Mouse (Mus musculus) myocyte (in vitro differentiated cells): Measurements from ENCODE around the gene Hsd11b1. TPM values are rescaled to one million over a fixed set of nuclear protein-coding genes. Genes with fewer than 3 reads are reported as not detected.

ENCODE experiments used
- H3K27me3 ChIP-seq: one replicate; pipeline ENCODE4 v1.6.1; 2011; ENCODE audit not compliant: control insufficient read depth, insufficient read depth, insufficient read length
- H3K36me3 ChIP-seq: one replicate; pipeline ENCODE4 v1.6.1; 2011; ENCODE audit not compliant: control insufficient read depth, insufficient read depth
- H3K4me2 ChIP-seq: one replicate; pipeline ENCODE4 v1.6.1; 2011; ENCODE audit warnings: low read depth, control low read depth
- H3K4me3 ChIP-seq: one replicate; pipeline ENCODE4 v1.5.1; 2011; ENCODE audit warnings: mild to moderate bottlenecking, control low read depth, moderate library complexity
- H3K79me2 ChIP-seq: one replicate; pipeline ENCODE4 v1.6.1; 2011; ENCODE audit not compliant: control insufficient read depth, insufficient read depth
- H3ac ChIP-seq: one replicate; pipeline ENCODE4 v1.6.1; 2011; ENCODE audit not compliant: control insufficient read depth, insufficient read length
- CEBPB ChIP-seq: IDR thresholded peaks from 2 replicates; pipeline ENCODE4 v1.6.1; 2011; ENCODE audit warnings: mild to moderate bottlenecking, moderate library complexity; ENCODE audit not compliant: poor library complexity, insufficient read depth, severe bottlenecking
- E2F4 ChIP-seq: IDR thresholded peaks from one replicate; pipeline ENCODE4 v1.6.1; 2011; ENCODE audit warnings: mild to moderate bottlenecking, control low read depth, moderate library complexity; ENCODE audit not compliant: insufficient read depth
- MAX ChIP-seq: IDR thresholded peaks from one replicate; pipeline ENCODE4 v1.6.1; 2011; ENCODE audit warnings: low read depth, mild to moderate bottlenecking, control low read depth
- MYOD1 ChIP-seq, 3 experiments: IDR thresholded peaks; one replicate each; pipeline ENCODE4 v1.6.1; 2011; ENCODE audit warnings: control low read depth in 2 of 3, low read depth in 2 of 3, mild to moderate bottlenecking in 2 of 3, moderate library complexity in 1 of 3; ENCODE audit not compliant: insufficient read length in 2 of 3, control insufficient read depth in 1 of 3
- MYOG ChIP-seq, 3 experiments: IDR thresholded peaks; one replicate each; pipeline ENCODE4 v1.6.1; 2011; ENCODE audit warnings: control low read depth in 2 of 3, low read depth in 2 of 3, mild to moderate bottlenecking in 2 of 3; ENCODE audit not compliant: insufficient read length in 2 of 3, control insufficient read depth in 1 of 3, insufficient read depth in 1 of 3
- POLR2A ChIP-seq: IDR thresholded peaks from one replicate; pipeline ENCODE4 v1.6.1; 2011; ENCODE audit warnings: low read depth, mild to moderate bottlenecking, control low read depth, moderate library complexity; ENCODE audit not compliant: insufficient read length
- POLR2AphosphoS2 ChIP-seq: IDR thresholded peaks from one replicate; pipeline ENCODE4 v1.6.1; 2011; ENCODE audit warnings: low read depth, control low read depth; ENCODE audit not compliant: insufficient read length
- REST ChIP-seq: IDR thresholded peaks from one replicate; pipeline ENCODE4 v1.6.1; 2011; ENCODE audit warnings: mild to moderate bottlenecking, control low read depth, moderate library complexity; ENCODE audit not compliant: insufficient read depth, insufficient read length
- SRF ChIP-seq: IDR thresholded peaks from one replicate; pipeline ENCODE4 v1.6.1; 2011; ENCODE audit warnings: low read depth; ENCODE audit not compliant: control insufficient read depth, insufficient read length
- TCF12 ChIP-seq: IDR thresholded peaks from one replicate; pipeline ENCODE4 v1.6.1; 2011; ENCODE audit warnings: mild to moderate bottlenecking, control low read depth; ENCODE audit not compliant: poor library complexity, insufficient read depth, severe bottlenecking
- TCF3 ChIP-seq: IDR thresholded peaks from one replicate; pipeline ENCODE4 v1.6.1; 2011; ENCODE audit warnings: low read depth, control low read depth; ENCODE audit not compliant: insufficient read length
- USF1 ChIP-seq: IDR thresholded peaks from one replicate; pipeline ENCODE4 v1.6.1; 2011; ENCODE audit warnings: low read depth, mild to moderate bottlenecking, control low read depth, moderate library complexity
- polyA plus RNA-seq: library from polyadenylated mRNA; unstranded; fragments of >200 nt; fragmentation: generic; extraction: Trizol; gene quantifications from one replicate; pipeline ENCODE4 v1.2.1, GENCODE M21; 2012; ENCODE audit warnings: missing spikeins

Hsd11b1 gene
- polyA plus RNA-seq, 1 experiment: 2.7 TPM

- no peak overlapping the region for H3K4me3 ChIP-seq
- H3K36me3 ChIP-seq: no peaks in the 10 kb centered on the region
- H3ac ChIP-seq: no peak overlapping the region
- H3K79me2 ChIP-seq: no peaks in the 10 kb centered on the region
- no peaks in the 10 kb centered on the region for H3K27me3 ChIP-seq
- TF ChIP-seq TCF3 (no peak), MYOD1 (IDR thresholded peaks at IDR 0.05; ENCODE audit: control insufficient read depth in 1 of 3, insufficient read length in 2 of 3, low read depth in 2 of 3) (no peak), USF1 (no peak), TCF12 (no peak), CEBPB (no peak), MAX (no peak), E2F4 (no peak), REST (no peak), POLR2AphosphoS2 (no peak), SRF (no peak), MYOG (IDR thresholded peaks at IDR 0.05; ENCODE audit: control insufficient read depth in 1 of 3, insufficient read depth in 1 of 3, insufficient read length in 2 of 3, low read depth in 2 of 3) (no peak), POLR2A (no peak)
- no peak overlapping the region for H3K4me2 ChIP-seq
Observed at GRCm38 (mm10) chr1:193194416-193195140, 69.3 kb downstream of the Hsd11b1 start.

- Histone ChIP-seq H3K79me2 (no peaks in the 10 kb centered on the region), H3K4me2 (no peak overlapping the region), H3K4me3 (no peak overlapping the region), H3ac (no peak overlapping the region), H3K27me3 (no peaks in the 10 kb centered on the region), H3K36me3 (no peaks in the 10 kb centered on the region)
- TF ChIP-seq POLR2AphosphoS2 (no peak), E2F4 (no peak), TCF3 (no peak), TCF12 (no peak), USF1 (no peak), MYOD1 (IDR thresholded peaks at IDR 0.05; ENCODE audit: control insufficient read depth in 1 of 3, insufficient read length in 2 of 3, low read depth in 2 of 3) (no peak), SRF (no peak), POLR2A (no peak), REST (no peak), MYOG (IDR thresholded peaks at IDR 0.05; ENCODE audit: control insufficient read depth in 1 of 3, insufficient read depth in 1 of 3, insufficient read length in 2 of 3, low read depth in 2 of 3) (no peak), MAX (no peak), CEBPB (no peak)
Observed at GRCm38 (mm10) chr1:193191675-193192283, 72.1 kb downstream of the Hsd11b1 start.

GRCm38 (mm10) chr1:193189771-193190170, 74.1 kb downstream of the Hsd11b1 start:
- Histone ChIP-seq H3K4me3 (no peak overlapping the region), H3K79me2 (no peaks in the 10 kb centered on the region), H3ac (no peak overlapping the region), H3K4me2 (peak overlapping the region; percentile 68), H3K27me3 (no peaks in the 10 kb centered on the region), H3K36me3 (no peaks in the 10 kb centered on the region)
- TF ChIP-seq CEBPB (0 out of 2 replicates have a peak, but pooled peaks have one; percentile 30), MAX (no peak), E2F4 (no peak), REST (no peak), POLR2A (no peak), MYOD1 (IDR thresholded peaks at IDR 0.05; ENCODE audit: control insufficient read depth in 1 of 3, insufficient read length in 2 of 3, low read depth in 2 of 3) (no peak), POLR2AphosphoS2 (no peak)

- H3K4me2 ChIP-seq: peak overlapping the region; percentile 68
- H3ac ChIP-seq: no peak overlapping the region
- no peaks in the 10 kb centered on the region for H3K79me2 ChIP-seq
- TF ChIP-seq MYOD1 (IDR thresholded peaks at IDR 0.05; ENCODE audit: control insufficient read depth in 1 of 3, insufficient read length in 2 of 3, low read depth in 2 of 3) (peak; percentile 15 to 95 (median 94)), TCF3 (no peak), MYOG (IDR thresholded peaks at IDR 0.05; ENCODE audit: control insufficient read depth in 1 of 3, insufficient read depth in 1 of 3, insufficient read length in 2 of 3, low read depth in 2 of 3) (peak in 2 of 3 experiments; percentile 72 to 85), E2F4 (no peak), POLR2AphosphoS2 (no peak), SRF (no peak), CEBPB (0 out of 2 replicates have a peak, but pooled peaks have one; percentile 2), POLR2A (peak; percentile 46), TCF12 (peak; percentile 31), USF1 (no peak), REST (no peak), MAX (no peak)
- H3K27me3 ChIP-seq: no peaks in the 10 kb centered on the region
- H3K4me3 ChIP-seq: no peak overlapping the region
- no peaks in the 10 kb centered on the region for H3K36me3 ChIP-seq
Observed at GRCm38 (mm10) chr1:193189151-193189621, 74.7 kb downstream of the Hsd11b1 start.
